Mouse (Mus musculus) forebrain, embryonic 11.5 days (tissue): Measurements from ENCODE around the gene Srp72. TPM values are rescaled to one million over a fixed set of nuclear protein-coding genes. Genes with fewer than 3 reads are reported as not detected.
A peak's percentile ranks its signal among the peaks of the same experiment; 100 is the strongest.
"Not testable (repeated sequence)": the region's sequence is repeated elsewhere in the genome, so short reads cannot be mapped to it uniquely, and the experiment has no call there.

ENCODE experiments used
- ATAC-seq: fragments of 200-750 bp; cut with Nextera tagmentation; replicated peaks from 2 replicates; pipeline ENCODE4 v1.8.0; 2017; ENCODE audit warnings: moderate TSS enrichment; ENCODE audit not compliant: low FRiP score
- DNase-seq: peaks from one replicate; pipeline ENCODE4 v3.0.0-alpha.2; 2017; ENCODE audit warnings: low spot score
- H3K27ac ChIP-seq: fragments of 300-500 bp; sonication (generic); 2 replicates; pipeline ENCODE4 v1.5.1; 2014; ENCODE audit warnings: low read depth, low read length
- H3K27me3 ChIP-seq: fragments of 300-500 bp; sonication (generic); 2 replicates; pipeline ENCODE4 v1.6.1; 2014; ENCODE audit warnings: mild to moderate bottlenecking, low read length, mixed read lengths; ENCODE audit not compliant: control insufficient read depth, insufficient read depth
- H3K36me3 ChIP-seq: fragments of 300-500 bp; sonication (generic); 2 replicates; pipeline ENCODE4 v1.6.1; 2014; ENCODE audit warnings: mild to moderate bottlenecking, low read length, moderate library complexity, mixed read lengths; ENCODE audit not compliant: control insufficient read depth, insufficient read depth
- H3K4me1 ChIP-seq: fragments of 300-500 bp; sonication (generic); replicated peaks from 2 replicates; pipeline ENCODE4 v1.6.1; 2014; ENCODE audit warnings: low read length, mixed read lengths; ENCODE audit not compliant: control insufficient read depth, insufficient read depth
- H3K4me2 ChIP-seq: fragments of 300-500 bp; sonication (generic); 2 replicates; pipeline ENCODE4 v1.6.1; 2014; ENCODE audit warnings: low read depth, mild to moderate bottlenecking, low read length, moderate library complexity, mixed read lengths; ENCODE audit not compliant: severe bottlenecking
- H3K4me3 ChIP-seq: fragments of 300-500 bp; sonication (generic); 2 replicates; pipeline ENCODE4 v1.5.1; 2014; ENCODE audit warnings: low read depth, low read length
- H3K9ac ChIP-seq: fragments of 300-500 bp; sonication (generic); 2 replicates; pipeline ENCODE4 v1.6.1; 2014; ENCODE audit warnings: low read length
- H3K9me3 ChIP-seq: fragments of 300-500 bp; sonication (generic); 2 replicates; pipeline ENCODE4 v1.6.1; 2016; ENCODE audit warnings: low read length, mixed read lengths; ENCODE audit not compliant: control insufficient read depth
- WGBS: fragments of 180-500 bp; shearing (Covaris S2); extraction: QIAGEN DNeasy Blood & Tissue Kit; methylation state at CpG from one replicate; pipeline ENCODE4 v1.1.7; 2014; 5-methylcytosine and 5-hydroxymethylcytosine counted together
- polyA plus RNA-seq: library from polyadenylated mRNA; unstranded; fragments of >200 nt; fragmentation: Nextera tagmentation; extraction: Ambion mirVana; gene quantifications from 2 replicates; pipeline ENCODE4 v1.2.1, GENCODE M21; 2014

Srp72 gene
- polyA plus RNA-seq, 1 experiment from 2014 or later, result 77.1 TPM

DNA sequence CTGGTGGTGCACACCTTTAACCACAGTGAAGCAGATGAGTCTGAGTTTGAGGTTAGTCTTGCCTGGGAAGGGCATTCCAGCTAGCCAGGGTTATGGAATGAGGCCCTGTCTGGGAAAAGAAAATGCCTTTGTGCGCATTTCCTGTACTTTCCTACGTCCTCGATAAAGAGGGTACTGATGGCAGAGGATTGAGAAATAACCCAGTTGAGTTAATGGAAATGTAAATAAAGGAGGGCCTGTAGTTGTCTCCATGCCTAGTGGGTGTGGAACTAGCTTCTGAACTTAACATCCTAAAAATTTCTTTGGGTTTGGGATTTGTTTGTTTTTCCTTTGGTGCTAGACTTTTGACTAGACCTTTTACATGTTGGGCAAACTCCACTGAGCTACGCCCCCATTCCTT, 19.0 kb upstream of the Srp72 start:
- no peak for ATAC-seq
- no peaks in the 10 kb centered on the region for H3K27me3 ChIP-seq
- 86% methylated on average over 4 of the region's 4 CpGs for WGBS

DNA sequence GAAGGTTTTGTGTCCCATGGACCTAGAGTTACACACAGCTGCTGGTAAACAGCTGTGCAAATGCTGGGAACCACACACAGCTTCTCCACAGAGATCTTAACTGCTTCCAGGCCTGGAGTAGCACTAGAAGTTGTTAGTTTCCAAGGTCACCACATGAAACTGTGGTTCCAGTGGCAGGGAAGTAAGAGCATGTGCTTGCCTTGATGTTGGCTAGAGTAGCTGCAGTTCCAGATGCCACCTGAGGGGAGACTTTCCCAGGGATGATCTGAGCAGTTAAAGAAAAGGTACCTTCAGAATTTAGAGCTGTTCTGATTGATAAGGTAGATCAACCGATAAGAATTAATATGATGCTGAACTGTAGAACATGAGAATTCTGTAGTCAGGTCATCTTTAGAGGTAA, 16.5 kb upstream of the Srp72 start:
- H3K9ac ChIP-seq, result no peak overlapping the region
- ATAC-seq (no peak), DNase-seq (no peak)
- peaks cover 26% of the 10 kb centered on the region for H3K36me3 ChIP-seq
- no peaks in the 10 kb centered on the region for H3K4me1 ChIP-seq
- no peaks in the 10 kb centered on the region for H3K9me3 ChIP-seq
- no peak overlapping the region for H3K4me3 ChIP-seq
- H3K4me2 ChIP-seq, result no peak overlapping the region
- H3K27ac ChIP-seq, result no peak overlapping the region
- H3K27me3 ChIP-seq, result no peaks in the 10 kb centered on the region
- 88% methylated on average over 1 of the region's 1 CpGs for whole genome bisulfite sequencing

More for the DNA sequence above, 19.0 kb upstream of the Srp72 start:
- Histone ChIP-seq H3K27ac (no peak overlapping the region), H3K4me1 (0 out of 2 replicates have a peak, but pooled peaks cover 5% of the 10 kb centered on the region), H3K36me3 (peaks cover 18% of the 10 kb centered on the region), H3K4me2 (no peak overlapping the region), H3K9ac (no peak overlapping the region), H3K9me3 (no peaks in the 10 kb centered on the region), H3K4me3 (no peak overlapping the region)
- no peak for DNase-seq

GRCm38 (mm10) chr5:76959587-76959986, 14.9 kb upstream of the Srp72 start:
- DNase-seq, result no peak
- 86% methylated on average over 5 of the region's 5 CpGs for WGBS
- no peak overlapping the region for H3K4me2 ChIP-seq
- H3K27ac ChIP-seq, result no peak overlapping the region
- no peaks in the 10 kb centered on the region for H3K9me3 ChIP-seq
- no peak overlapping the region for H3K9ac ChIP-seq
- no peak overlapping the region for H3K4me3 ChIP-seq
- H3K36me3 ChIP-seq, result peaks cover 26% of the 10 kb centered on the region
- no peaks in the 10 kb centered on the region for H3K4me1 ChIP-seq
- no peaks in the 10 kb centered on the region for H3K27me3 ChIP-seq
- ATAC-seq, result no peak

DNA sequence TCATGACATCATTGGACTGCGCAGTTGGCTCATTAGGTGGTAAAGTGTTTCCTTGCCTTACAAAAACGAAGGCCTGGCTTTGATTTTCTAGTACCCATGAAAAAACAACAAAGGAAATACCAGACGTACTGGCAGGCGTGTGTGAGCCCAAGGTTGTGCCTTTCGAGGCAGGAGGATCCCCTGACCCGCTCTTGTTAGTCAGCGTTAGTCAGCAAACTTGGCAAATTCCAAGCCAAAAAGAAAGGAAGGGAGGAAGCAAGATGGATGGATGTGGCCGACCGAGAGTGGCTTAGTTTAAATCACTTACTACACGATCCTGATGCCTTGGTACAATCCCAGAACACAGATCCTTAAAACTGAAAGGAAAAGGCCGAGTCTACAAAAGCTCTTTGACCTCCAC, 11.9 kb upstream of the Srp72 start:
- H3K36me3 ChIP-seq, result peaks cover 19% of the 10 kb centered on the region; the same call in 1 of the 2 replicates
- H3K4me3 ChIP-seq, result no peak overlapping the region
- no peak overlapping the region for H3K27ac ChIP-seq
- no peaks in the 10 kb centered on the region for H3K27me3 ChIP-seq
- WGBS, result 83% methylated on average over 11 of the region's 11 CpGs
- DNase-seq (no peak), ATAC-seq (no peak)
- H3K4me2 ChIP-seq, result no peak overlapping the region
- no peaks in the 10 kb centered on the region for H3K9me3 ChIP-seq
- no peaks in the 10 kb centered on the region for H3K4me1 ChIP-seq
- H3K9ac ChIP-seq, result no peak overlapping the region

DNA sequence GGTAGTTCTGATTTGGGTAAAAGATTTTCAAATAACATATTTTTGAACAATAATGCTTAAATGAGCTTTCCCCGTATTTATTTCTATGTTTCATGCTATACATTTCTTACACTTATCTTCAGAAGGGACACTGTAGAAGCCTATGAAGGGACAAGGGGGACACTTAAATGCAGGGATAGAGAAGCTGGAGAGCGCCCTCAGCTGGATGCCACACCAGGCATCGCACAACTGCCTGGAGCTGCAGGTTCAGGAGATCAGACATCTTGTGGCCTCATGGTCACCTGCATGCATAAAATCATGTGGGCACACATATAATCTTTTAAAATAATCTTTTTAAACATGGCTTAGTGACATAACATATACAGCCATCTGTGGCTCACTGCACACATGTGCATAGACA, 9.8 kb upstream of the Srp72 start:
- WGBS, result 89% methylated on average over 3 of the region's 3 CpGs
- peaks cover 16% of the 10 kb centered on the region; the same call in 1 of the 2 replicates for H3K36me3 ChIP-seq
- H3K27ac ChIP-seq, result no peak overlapping the region
- no peak overlapping the region for H3K9ac ChIP-seq
- no peak overlapping the region for H3K4me2 ChIP-seq
- H3K4me3 ChIP-seq, result no peak overlapping the region
- H3K9me3 ChIP-seq, result no peaks in the 10 kb centered on the region
- no peaks in the 10 kb centered on the region for H3K27me3 ChIP-seq
- DNase-seq (no peak), ATAC-seq (no peak)
- H3K4me1 ChIP-seq, result no peaks in the 10 kb centered on the region

GRCm38 (mm10) chr5:76969250-76969649, 5.2 kb upstream of the Srp72 start:
- Histone ChIP-seq H3K4me3 (no peak overlapping the region), H3K9ac (no peak overlapping the region), H3K36me3 (peaks cover 8% of the 10 kb centered on the region; the same call in 1 of the 2 replicates), H3K9me3 (no peaks in the 10 kb centered on the region), H3K27me3 (no peaks in the 10 kb centered on the region), H3K4me2 (no peak overlapping the region), H3K27ac (no peak overlapping the region), H3K4me1 (peaks cover 4% of the 10 kb centered on the region; the same call in 1 of the 2 replicates)
- no peak for ATAC-seq
- WGBS, result 83% methylated on average over 5 of the region's 5 CpGs
- DNase-seq, result no peak

- not testable (repeated sequence) for DNase-seq, H3K4me1 ChIP-seq, H3K36me3 ChIP-seq, H3K27ac ChIP-seq, ATAC-seq, H3K9me3 ChIP-seq, H3K9ac ChIP-seq, H3K4me3 ChIP-seq, H3K27me3 ChIP-seq, H3K4me2 ChIP-seq
- WGBS, result 88% methylated on average over 1 of the region's 1 CpGs
Observed at GRCm38 (mm10) chr5:76971115-76971514, 3.4 kb upstream of the Srp72 start.

- DNase-seq (no peak), ATAC-seq (no peak)
- H3K4me2 ChIP-seq, result peak overlapping the region; percentile 78
- no peaks in the 10 kb centered on the region; the same call in 1 of the 2 replicates for H3K36me3 ChIP-seq
- H3K27me3 ChIP-seq, result no peaks in the 10 kb centered on the region
- H3K9me3 ChIP-seq, result no peaks in the 10 kb centered on the region
- H3K4me3 ChIP-seq, result peak overlapping the region; percentile 94; the same call in 1 of the 2 replicates
- H3K9ac ChIP-seq, result no peak overlapping the region; the same call in 1 of the 2 replicates
- WGBS, result 65% methylated on average over 3 of the region's 3 CpGs
- no peak overlapping the region for H3K27ac ChIP-seq
- peaks cover 8% of the 10 kb centered on the region; the same call in 1 of the 2 replicates for H3K4me1 ChIP-seq
Observed at GRCm38 (mm10) chr5:76973488-76973887, 995 bp upstream of the Srp72 start.

DNA sequence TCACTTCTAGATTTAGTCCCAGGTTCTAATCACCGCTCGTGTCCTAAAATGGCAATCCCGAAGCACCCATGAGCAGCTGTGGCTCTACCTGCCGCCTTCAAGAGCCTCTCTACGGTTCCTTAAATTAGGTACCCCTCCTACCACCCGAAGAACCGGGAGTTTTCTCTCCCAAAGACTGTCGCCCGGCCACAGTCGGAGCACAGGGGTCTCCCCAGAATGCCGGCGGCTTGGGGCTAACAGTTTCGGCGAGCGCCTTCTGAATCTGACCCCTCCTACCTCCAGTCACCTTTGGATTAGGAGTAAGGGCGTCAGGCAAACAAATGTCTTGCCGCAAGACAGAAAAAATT, 303 bp upstream of the Srp72 start:
- no peaks in the 10 kb centered on the region; the same call in 1 of the 2 replicates for H3K36me3 ChIP-seq
- no peaks in the 10 kb centered on the region for H3K27me3 ChIP-seq
- peak overlapping the region; percentile 78 for H3K4me2 ChIP-seq
- 3% methylated on average over 17 of the region's 17 CpGs for WGBS
- H3K27ac ChIP-seq, result no peak overlapping the region
- peak overlapping the region; percentile 94 for H3K4me3 ChIP-seq
- DNase-seq, result no peak
- H3K9ac ChIP-seq, result peak overlapping the region; percentile 84
- no peaks in the 10 kb centered on the region for H3K9me3 ChIP-seq
- peaks cover 8% of the 10 kb centered on the region; the same call in 1 of the 2 replicates for H3K4me1 ChIP-seq
- peak; percentile 55 for ATAC-seq
